Mouse (Mus musculus) midbrain, embryonic 13.5 days (tissue): Measurements from ENCODE around the gene Olfr1451. TPM values are rescaled to one million over a fixed set of nuclear protein-coding genes. Genes with fewer than 3 reads are reported as not detected.
"Not testable (repeated sequence)": the region's sequence is repeated elsewhere in the genome, so short reads cannot be mapped to it uniquely, and the experiment has no call there.

ENCODE experiments used
- ATAC-seq: fragments of 200-750 bp; cut with Nextera tagmentation; 2 replicates; pipeline ENCODE4 v1.8.0; 2017; ENCODE audit warnings: mild to moderate bottlenecking, moderate TSS enrichment, moderate library complexity
- H3K27ac ChIP-seq: fragments of 300-500 bp; sonication (generic); 2 replicates; pipeline ENCODE4 v1.5.1; 2015; ENCODE audit warnings: inconsistent platforms, mild to moderate bottlenecking, moderate library complexity
- H3K27me3 ChIP-seq: fragments of 300-500 bp; sonication (generic); 2 replicates; pipeline ENCODE4 v1.6.1; 2015; ENCODE audit warnings: mild to moderate bottlenecking, inconsistent platforms
- H3K36me3 ChIP-seq: fragments of 300-500 bp; sonication (generic); 2 replicates; pipeline ENCODE4 v1.6.1; 2015; ENCODE audit warnings: mild to moderate bottlenecking, inconsistent platforms
- H3K4me1 ChIP-seq: fragments of 300-500 bp; sonication (generic); replicated peaks from 2 replicates; pipeline ENCODE4 v1.6.1; 2015; ENCODE audit warnings: inconsistent platforms
- H3K4me2 ChIP-seq: fragments of 300-500 bp; sonication (generic); replicated peaks from 2 replicates; pipeline ENCODE4 v1.6.1; 2015; ENCODE audit warnings: moderate library complexity, mild to moderate bottlenecking, inconsistent platforms
- H3K4me3 ChIP-seq: fragments of 300-500 bp; sonication (generic); replicated peaks from 2 replicates; pipeline ENCODE4 v1.5.1; 2015; ENCODE audit warnings: mild to moderate bottlenecking, inconsistent platforms
- H3K9ac ChIP-seq: fragments of 300-500 bp; sonication (generic); replicated peaks from 2 replicates; pipeline ENCODE4 v1.6.1; 2015; ENCODE audit warnings: mild to moderate bottlenecking, inconsistent platforms
- H3K9me3 ChIP-seq: fragments of 300-500 bp; sonication (generic); 2 replicates; pipeline ENCODE4 v1.6.1; 2016; ENCODE audit warnings: mild to moderate bottlenecking, inconsistent platforms
- WGBS: fragments of 180-500 bp; shearing (Covaris S2); methylation state at CpG from one replicate; pipeline ENCODE4 v1.1.7; 2015; 5-methylcytosine and 5-hydroxymethylcytosine counted together
- polyA plus RNA-seq: library from polyadenylated mRNA; unstranded; fragments of >200 nt; fragmentation: Nextera tagmentation; extraction: Ambion mirVana; gene quantifications from 2 replicates; pipeline ENCODE4 v1.2.1, GENCODE M21; 2015

Olfr1451 gene
- not detected in 2 replicates for polyA plus RNA-seq

- ATAC-seq, result no peak
Measured at GRCm38 (mm10) chr19:12994714-12995113, at the start of gene Olfr1451. Gene Olfr1451 (plus strand): TSS chr19:12995014.

GRCm38 (mm10) chr19:12949958-12950357 is 44.9 kb upstream of the Olfr1451 start, which contains the start of gene Olfr1450:
Gene Olfr1450 (plus strand): TSS chr19:12950258.
- Histone ChIP-seq H3K36me3 (no peaks in the 10 kb centered on the region), H3K9ac (no peak within 1 kb of the TSS), H3K4me3 (no peak within 1 kb of the TSS), H3K9me3 (peaks cover 12% of the 10 kb centered on the region; the same call in 1 of the 2 replicates), H3K27me3 (no peaks in the 10 kb centered on the region), H3K4me2 (no peak within 1 kb of the TSS), H3K27ac (no peak within 1 kb of the TSS), H3K4me1 (no peaks in the 10 kb centered on the region)
- ATAC-seq, result no peak
- WGBS, result 88% methylated on average over 1 of the region's 1 CpGs

More at GRCm38 (mm10) chr19:12994714-12995113, at the start of gene Olfr1451:
- Histone ChIP-seq H3K4me2 (no peak within 1 kb of the TSS), H3K27me3 (no peaks in the 10 kb centered on the region), H3K9me3 (peaks cover 14% of the 10 kb centered on the region), H3K4me1 (no peaks in the 10 kb centered on the region), H3K4me3 (no peak within 1 kb of the TSS), H3K9ac (no peak within 1 kb of the TSS), H3K27ac (no peak within 1 kb of the TSS), H3K36me3 (no peaks in the 10 kb centered on the region)
- 74% methylated on average over 2 of the region's 2 CpGs for WGBS

- peaks cover 20% of the 10 kb centered on the region for H3K9me3 ChIP-seq
- WGBS, result 81% methylated on average over 5 of the region's 5 CpGs
- not testable (repeated sequence) for H3K4me3 ChIP-seq, H3K4me2 ChIP-seq, ATAC-seq, H3K9ac ChIP-seq, H3K4me1 ChIP-seq, H3K36me3 ChIP-seq, H3K27ac ChIP-seq, H3K27me3 ChIP-seq
Measured at GRCm38 (mm10) chr19:12970082-12970481, 24.7 kb upstream of the Olfr1451 start.

GRCm38 (mm10) chr19:12992316-12992715 is 2.5 kb upstream of the Olfr1451 start:
- H3K27ac ChIP-seq, H3K4me1 ChIP-seq, ATAC-seq, H3K4me3 ChIP-seq, H3K4me2 ChIP-seq, H3K9ac ChIP-seq, H3K36me3 ChIP-seq, H3K27me3 ChIP-seq: not testable (repeated sequence)
- 95% methylated on average over 4 of the region's 4 CpGs for WGBS
- H3K9me3 ChIP-seq, result peaks cover 19% of the 10 kb centered on the region

GRCm38 (mm10) chr19:13028227-13028626 is 33.4 kb downstream of the Olfr1451 start, which contains the start of gene Olfr1453:
Gene Olfr1453 (minus strand): TSS chr19:13028327.
- Histone ChIP-seq H3K27me3 (no peaks in the 10 kb centered on the region), H3K9ac (no peak within 1 kb of the TSS), H3K9me3 (peaks cover 13% of the 10 kb centered on the region; the same call in 1 of the 2 replicates), H3K4me3 (no peak within 1 kb of the TSS), H3K4me2 (no peak within 1 kb of the TSS), H3K36me3 (no peaks in the 10 kb centered on the region), H3K4me1 (no peaks in the 10 kb centered on the region), H3K27ac (no peak within 1 kb of the TSS)
- no peak for ATAC-seq
- WGBS, result 36% methylated on average over 1 of the region's 1 CpGs

Other genes with a start within 250 kb of the Olfr1451 start
- gene Cntf, start 229.4 kb upstream of the Olfr1451 start, polyA plus RNA-seq, result 2.0 and 3.1 TPM in 2 replicates
- gene Zfp91, start 198.9 kb upstream of the Olfr1451 start, polyA plus RNA-seq, result 15.9 and 17.1 TPM in 2 replicates
- 0.89 and 1.3 TPM in 2 replicates for gene Lpxn, start 198.8 kb upstream of the Olfr1451 start, polyA plus RNA-seq
- gene Gm5244, start 148.3 kb upstream of the Olfr1451 start, polyA plus RNA-seq, result not detected in 2 replicates
- gene Olfr1444, start 137.7 kb upstream of the Olfr1451 start, polyA plus RNA-seq, result not detected in 2 replicates
- not detected in 2 replicates for gene Olfr1445, start 111.2 kb upstream of the Olfr1451 start, polyA plus RNA-seq
- gene Olfr1446, start 101.5 kb upstream of the Olfr1451 start, polyA plus RNA-seq, result not detected in 2 replicates
- gene Olfr1447, start 91.3 kb upstream of the Olfr1451 start, polyA plus RNA-seq, result not detected in 2 replicates
- not detected in 2 replicates for gene Olfr1448, start 70.6 kb upstream of the Olfr1451 start, polyA plus RNA-seq
- gene Olfr1449, start 64.2 kb upstream of the Olfr1451 start, polyA plus RNA-seq, result not detected in 2 replicates
- not detected in 2 replicates for gene Olfr1450, start 44.8 kb upstream of the Olfr1451 start, polyA plus RNA-seq
- not detected in 2 replicates for gene Olfr1453, start 33.3 kb downstream of the Olfr1451 start, polyA plus RNA-seq
- gene Olfr1454, start 65.6 kb downstream of the Olfr1451 start, polyA plus RNA-seq, result not detected in 2 replicates
- gene Olfr1457, start 102.9 kb downstream of the Olfr1451 start, polyA plus RNA-seq, result not detected in 2 replicates
- not detected in 2 replicates for gene Olfr1458, start 111.8 kb downstream of the Olfr1451 start, polyA plus RNA-seq
- gene Olfr1459, start 154.5 kb downstream of the Olfr1451 start, polyA plus RNA-seq, result not detected in 2 replicates
- gene Olfr1461, start 168.0 kb downstream of the Olfr1451 start, polyA plus RNA-seq, result not detected in 2 replicates
- not detected in 2 replicates for gene Olfr1462, start 190.7 kb downstream of the Olfr1451 start, polyA plus RNA-seq
- gene Olfr1463, start 236.3 kb downstream of the Olfr1451 start, polyA plus RNA-seq, result not detected in 2 replicates